Mouse (Mus musculus) forebrain, embryonic 11.5 days (tissue): ENCODE measurements at regions not wholly inside any gene's neighbourhood (a gene's known extent, or its start where the extent isn't known, plus 50 kb on each side); places are given as distances from the start of the nearest gene placed in this dataset.
"Not testable (repeated sequence)": the region's sequence is repeated elsewhere in the genome, so short reads cannot be mapped to it uniquely, and the experiment has no call there.

ENCODE experiments used
- ATAC-seq: fragments of 200-750 bp; cut with Nextera tagmentation; replicated peaks from 2 replicates; pipeline ENCODE4 v1.8.0; 2017; ENCODE audit warnings: moderate TSS enrichment; ENCODE audit not compliant: low FRiP score
- DNase-seq: peaks from one replicate; pipeline ENCODE4 v3.0.0-alpha.2; 2017; ENCODE audit warnings: low spot score
- H3K27ac ChIP-seq: fragments of 300-500 bp; sonication (generic); 2 replicates; pipeline ENCODE4 v1.5.1; 2014; ENCODE audit warnings: low read depth, low read length
- H3K27me3 ChIP-seq: fragments of 300-500 bp; sonication (generic); 2 replicates; pipeline ENCODE4 v1.6.1; 2014; ENCODE audit warnings: mild to moderate bottlenecking, low read length, mixed read lengths; ENCODE audit not compliant: control insufficient read depth, insufficient read depth
- H3K36me3 ChIP-seq: fragments of 300-500 bp; sonication (generic); 2 replicates; pipeline ENCODE4 v1.6.1; 2014; ENCODE audit warnings: mild to moderate bottlenecking, low read length, moderate library complexity, mixed read lengths; ENCODE audit not compliant: control insufficient read depth, insufficient read depth
- H3K4me1 ChIP-seq: fragments of 300-500 bp; sonication (generic); replicated peaks from 2 replicates; pipeline ENCODE4 v1.6.1; 2014; ENCODE audit warnings: low read length, mixed read lengths; ENCODE audit not compliant: control insufficient read depth, insufficient read depth
- H3K4me2 ChIP-seq: fragments of 300-500 bp; sonication (generic); 2 replicates; pipeline ENCODE4 v1.6.1; 2014; ENCODE audit warnings: low read depth, mild to moderate bottlenecking, low read length, moderate library complexity, mixed read lengths; ENCODE audit not compliant: severe bottlenecking
- H3K4me3 ChIP-seq: fragments of 300-500 bp; sonication (generic); 2 replicates; pipeline ENCODE4 v1.5.1; 2014; ENCODE audit warnings: low read depth, low read length
- H3K9ac ChIP-seq: fragments of 300-500 bp; sonication (generic); 2 replicates; pipeline ENCODE4 v1.6.1; 2014; ENCODE audit warnings: low read length
- H3K9me3 ChIP-seq: fragments of 300-500 bp; sonication (generic); 2 replicates; pipeline ENCODE4 v1.6.1; 2016; ENCODE audit warnings: low read length, mixed read lengths; ENCODE audit not compliant: control insufficient read depth
- WGBS: fragments of 180-500 bp; shearing (Covaris S2); extraction: QIAGEN DNeasy Blood & Tissue Kit; methylation state at CpG from one replicate; pipeline ENCODE4 v1.1.7; 2014; 5-methylcytosine and 5-hydroxymethylcytosine counted together

DNA sequence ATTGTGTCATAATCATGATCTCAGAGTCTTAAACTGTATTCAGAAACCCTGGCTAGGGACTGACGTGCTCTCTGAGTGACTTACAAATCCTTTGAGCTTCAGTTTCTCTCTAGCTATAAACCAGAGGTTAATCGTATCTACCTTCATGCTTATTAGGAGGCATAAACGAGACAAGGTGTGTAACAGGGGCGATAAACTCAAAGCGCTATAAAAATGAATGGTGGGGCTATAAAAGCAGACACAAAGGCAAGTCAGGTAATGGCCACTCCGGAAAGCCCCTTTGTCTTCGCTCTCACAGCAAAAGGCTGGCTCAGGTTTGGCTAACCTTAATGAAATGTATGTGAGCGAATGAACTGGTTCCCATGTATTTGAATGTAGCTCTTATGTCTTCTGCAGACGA, 94.6 kb downstream of the Gm9817 start:
- 87% methylated on average over 9 of the region's 9 CpGs for WGBS
- ATAC-seq (no peak), DNase-seq (no peak)
- Histone ChIP-seq H3K4me3 (no peak overlapping the region), H3K4me1 (no peaks in the 10 kb centered on the region), H3K27ac (no peak overlapping the region), H3K27me3 (no peaks in the 10 kb centered on the region), H3K9me3 (no peaks in the 10 kb centered on the region; the same call in 1 of the 2 replicates), H3K36me3 (no peaks in the 10 kb centered on the region), H3K4me2 (no peak overlapping the region), H3K9ac (no peak overlapping the region)

DNA sequence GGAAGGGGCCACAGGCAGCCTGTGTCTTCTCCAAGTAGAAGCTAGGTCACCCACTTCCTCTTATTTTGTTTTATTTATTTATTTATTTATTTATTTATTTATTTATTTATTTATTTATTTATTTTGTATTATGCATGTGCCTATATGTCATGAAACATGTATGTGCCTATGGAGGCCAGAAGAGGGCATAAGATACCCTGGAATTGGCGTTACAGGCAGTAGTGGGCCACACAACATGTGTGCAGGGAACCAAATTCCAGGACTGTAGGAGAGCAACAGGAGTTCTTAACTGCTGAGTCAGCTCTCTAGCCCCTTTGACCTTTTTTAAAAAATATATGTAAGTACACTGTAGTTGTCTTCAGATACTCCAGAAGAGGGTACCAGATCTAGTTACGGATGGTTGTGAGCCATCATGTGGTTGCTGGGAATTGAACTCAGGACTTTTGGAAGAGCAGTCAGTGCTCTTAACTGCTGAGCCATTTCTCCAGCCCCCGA, 97.3 kb downstream of the Gm9817 start:
- DNase-seq, H3K9ac ChIP-seq, H3K27me3 ChIP-seq, ATAC-seq, H3K9me3 ChIP-seq, H3K27ac ChIP-seq, H3K36me3 ChIP-seq, H3K4me1 ChIP-seq, H3K4me2 ChIP-seq, H3K4me3 ChIP-seq: not testable (repeated sequence)
- 85% methylated on average over 3 of the region's 3 CpGs for WGBS

DNA sequence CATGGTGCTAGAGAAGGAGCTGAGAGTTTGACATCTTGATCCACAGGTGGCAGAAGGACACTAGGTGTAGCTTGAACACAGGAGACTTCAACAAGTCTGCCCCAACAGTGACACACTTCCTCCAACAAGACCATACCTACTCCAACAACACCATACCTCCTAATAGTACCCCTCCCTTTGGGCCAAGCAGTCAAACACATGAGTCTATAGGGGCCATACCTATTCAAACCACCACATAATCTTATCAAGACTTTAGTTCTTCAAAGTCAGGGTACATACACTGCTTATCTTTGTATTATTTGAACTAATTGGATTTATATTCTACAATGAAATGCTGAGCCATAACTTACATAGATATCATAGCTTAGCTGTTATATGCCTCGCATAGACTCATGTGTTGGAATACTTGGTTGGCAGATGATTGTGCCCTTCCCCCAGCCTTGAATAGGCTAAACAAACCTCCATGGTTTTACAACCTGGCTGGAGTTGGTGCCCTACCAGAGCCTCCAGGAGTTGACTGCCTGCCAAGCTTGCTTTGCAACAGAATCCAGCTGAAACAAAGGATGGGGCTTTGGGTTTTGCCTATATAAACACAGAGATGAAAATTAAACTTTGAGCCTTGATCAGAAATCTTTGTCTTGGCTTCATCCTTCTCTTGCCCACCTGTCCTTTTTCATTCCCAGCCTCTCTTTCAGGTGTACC, 103.2 kb downstream of the Gm9817 start:
- DNase-seq (no peak), ATAC-seq (no peak)
- Histone ChIP-seq H3K9ac (no peak overlapping the region), H3K27ac (no peak overlapping the region), H3K4me1 (no peaks in the 10 kb centered on the region), H3K4me3 (no peak overlapping the region), H3K36me3 (no peaks in the 10 kb centered on the region), H3K4me2 (no peak overlapping the region), H3K27me3 (no peaks in the 10 kb centered on the region), H3K9me3 (no peaks in the 10 kb centered on the region)
- whole genome bisulfite sequencing, result 94% methylated on average over 1 of the region's 1 CpGs

GRCm38 (mm10) chr13:45189389-45189788, 110.9 kb downstream of the Gm9817 start:
- 32% methylated on average over 6 of the region's 6 CpGs for WGBS
- H3K27ac ChIP-seq, result no peak overlapping the region
- DNase-seq (no peak), ATAC-seq (no peak)
- no peaks in the 10 kb centered on the region for H3K36me3 ChIP-seq
- H3K4me3 ChIP-seq, result no peak overlapping the region
- H3K9ac ChIP-seq, result no peak overlapping the region
- H3K4me1 ChIP-seq, result peaks cover 9% of the 10 kb centered on the region
- H3K4me2 ChIP-seq, result no peak overlapping the region
- H3K9me3 ChIP-seq, result no peaks in the 10 kb centered on the region
- H3K27me3 ChIP-seq, result no peaks in the 10 kb centered on the region

DNA sequence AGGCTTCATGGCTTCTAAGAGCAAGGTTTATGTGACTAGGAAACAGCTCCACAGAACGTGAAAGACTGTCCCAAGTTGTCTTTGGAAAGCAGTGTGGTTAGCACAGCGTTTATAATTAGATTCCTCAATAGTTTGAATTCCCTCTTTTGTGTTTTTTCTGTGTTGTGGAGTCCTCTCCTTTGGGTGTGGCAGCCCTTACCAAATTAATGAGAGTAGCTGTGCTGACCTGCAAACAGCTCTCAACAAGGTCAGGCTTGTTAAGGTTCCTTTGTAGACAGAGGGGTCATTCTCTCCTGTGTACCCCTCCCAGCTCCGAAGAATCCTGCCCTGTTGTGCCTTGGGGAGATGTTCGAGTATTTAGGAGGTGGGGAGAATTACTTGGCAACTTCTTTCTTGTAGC, 111.7 kb downstream of the Gm9817 start:
- ATAC-seq (no peak), DNase-seq (no peak)
- 43% methylated on average over 4 of the region's 4 CpGs for WGBS

GRCm38 (mm10) chr13:45192079-45192478, 113.6 kb downstream of the Gm9817 start:
- H3K9me3 ChIP-seq, result no peaks in the 10 kb centered on the region
- peaks cover 9% of the 10 kb centered on the region for H3K4me1 ChIP-seq
- no peak overlapping the region for H3K4me3 ChIP-seq
- no peak for DNase-seq
- H3K9ac ChIP-seq, result no peak overlapping the region
- ATAC-seq, result no peak
- 72% methylated on average over 8 of the region's 8 CpGs for WGBS
- no peak overlapping the region for H3K27ac ChIP-seq
- no peak overlapping the region for H3K4me2 ChIP-seq
- H3K36me3 ChIP-seq, result no peaks in the 10 kb centered on the region
- H3K27me3 ChIP-seq, result no peaks in the 10 kb centered on the region

More for the DNA sequence above, 111.7 kb downstream of the Gm9817 start:
- no peak overlapping the region; the same call in 1 of the 2 replicates for H3K9ac ChIP-seq
- no peaks in the 10 kb centered on the region for H3K9me3 ChIP-seq
- H3K4me3 ChIP-seq, result no peak overlapping the region
- no peak overlapping the region for H3K4me2 ChIP-seq
- no peaks in the 10 kb centered on the region for H3K27me3 ChIP-seq
- H3K4me1 ChIP-seq, result peaks cover 9% of the 10 kb centered on the region
- no peak overlapping the region for H3K27ac ChIP-seq
- H3K36me3 ChIP-seq, result no peaks in the 10 kb centered on the region

- no peaks in the 10 kb centered on the region for H3K36me3 ChIP-seq
- H3K9me3 ChIP-seq, result no peaks in the 10 kb centered on the region
- H3K27ac ChIP-seq, result no peak overlapping the region
- 83% methylated on average over 2 of the region's 2 CpGs for WGBS
- no peak overlapping the region for H3K4me3 ChIP-seq
- ATAC-seq (no peak), DNase-seq (no peak)
- H3K27me3 ChIP-seq, result no peaks in the 10 kb centered on the region
- H3K4me1 ChIP-seq, result no peaks in the 10 kb centered on the region
- no peak overlapping the region for H3K9ac ChIP-seq
- no peak overlapping the region for H3K4me2 ChIP-seq
Measured at GRCm38 (mm10) chr13:45195562-45195961, 117.1 kb downstream of the Gm9817 start.

GRCm38 (mm10) chr13:45196363-45196762, 117.9 kb downstream of the Gm9817 start:
- H3K4me2 ChIP-seq, result no peak overlapping the region
- DNase-seq, result no peak
- no peak overlapping the region for H3K9ac ChIP-seq
- H3K36me3 ChIP-seq, result no peaks in the 10 kb centered on the region
- no peak for ATAC-seq
- H3K27ac ChIP-seq, result no peak overlapping the region
- no peaks in the 10 kb centered on the region for H3K9me3 ChIP-seq
- H3K4me3 ChIP-seq, result no peak overlapping the region
- no peaks in the 10 kb centered on the region for H3K27me3 ChIP-seq
- H3K4me1 ChIP-seq, result no peaks in the 10 kb centered on the region

- H3K9me3 ChIP-seq, result no peaks in the 10 kb centered on the region
- H3K4me1 ChIP-seq, result no peaks in the 10 kb centered on the region
- ATAC-seq (no peak), DNase-seq (no peak)
- WGBS, result 84% methylated on average over 9 of the region's 9 CpGs
- H3K27me3 ChIP-seq, result no peaks in the 10 kb centered on the region
- H3K4me2 ChIP-seq, result no peak overlapping the region
- H3K36me3 ChIP-seq, result no peaks in the 10 kb centered on the region
- no peak overlapping the region for H3K9ac ChIP-seq
- H3K27ac ChIP-seq, result no peak overlapping the region
- H3K4me3 ChIP-seq, result no peak overlapping the region
Measured at GRCm38 (mm10) chr13:45200511-45201120, 122.1 kb downstream of the Gm9817 start.
